Mouse (Mus musculus) limb, embryonic 15.5 days (tissue): Measurements from ENCODE around the gene Klf2. TPM values are rescaled to one million over a fixed set of nuclear protein-coding genes. Genes with fewer than 3 reads are reported as not detected.

Source experiments
- ATAC-seq: fragments of 200-750 bp; cut with Nextera tagmentation; 2 replicates; pipeline ENCODE4 v1.8.0; 2017; ENCODE audit warnings: low read depth, moderate TSS enrichment; ENCODE audit not compliant: insufficient number of reproducible peaks, low FRiP score, low TSS enrichment
- H3K27ac ChIP-seq: fragments of 300-500 bp; sonication (generic); 2 replicates; pipeline ENCODE4 v1.5.1; 2015; ENCODE audit warnings: moderate library complexity, mild to moderate bottlenecking, inconsistent platforms
- H3K27me3 ChIP-seq: fragments of 300-500 bp; sonication (generic); 2 replicates; pipeline ENCODE4 v1.6.1; 2015; ENCODE audit warnings: inconsistent platforms
- H3K36me3 ChIP-seq: fragments of 300-500 bp; sonication (generic); 2 replicates; pipeline ENCODE4 v1.6.1; 2015; ENCODE audit warnings: inconsistent platforms
- H3K4me1 ChIP-seq: fragments of 300-500 bp; sonication (generic); 2 replicates; pipeline ENCODE4 v1.6.1; 2015; ENCODE audit warnings: inconsistent platforms
- H3K4me2 ChIP-seq: fragments of 300-500 bp; sonication (generic); 2 replicates; pipeline ENCODE4 v1.6.1; 2015; ENCODE audit warnings: mild to moderate bottlenecking, inconsistent platforms
- H3K4me3 ChIP-seq: fragments of 300-500 bp; sonication (generic); 2 replicates; pipeline ENCODE4 v1.5.1; 2015; ENCODE audit warnings: mild to moderate bottlenecking, inconsistent platforms
- H3K9ac ChIP-seq: fragments of 300-500 bp; sonication (generic); 2 replicates; pipeline ENCODE4 v1.6.1; 2015; ENCODE audit warnings: inconsistent platforms
- H3K9me3 ChIP-seq: fragments of 300-500 bp; sonication (generic); 2 replicates; pipeline ENCODE4 v1.6.1; 2016; ENCODE audit warnings: inconsistent platforms
- WGBS: fragments of 180-500 bp; shearing (Covaris S2); methylation state at CpG from one replicate; pipeline ENCODE4 v1.1.7; 2015; 5-methylcytosine and 5-hydroxymethylcytosine counted together
- polyA plus RNA-seq: library from polyadenylated mRNA; unstranded; fragments of >200 nt; fragmentation: Nextera tagmentation; extraction: Ambion mirVana; gene quantifications from 2 replicates; pipeline ENCODE4 v1.2.1, GENCODE M21; 2015

Klf2 gene
- polyA plus RNA-seq, 1 experiment from 2014 or later = 16.3 TPM

DNA sequence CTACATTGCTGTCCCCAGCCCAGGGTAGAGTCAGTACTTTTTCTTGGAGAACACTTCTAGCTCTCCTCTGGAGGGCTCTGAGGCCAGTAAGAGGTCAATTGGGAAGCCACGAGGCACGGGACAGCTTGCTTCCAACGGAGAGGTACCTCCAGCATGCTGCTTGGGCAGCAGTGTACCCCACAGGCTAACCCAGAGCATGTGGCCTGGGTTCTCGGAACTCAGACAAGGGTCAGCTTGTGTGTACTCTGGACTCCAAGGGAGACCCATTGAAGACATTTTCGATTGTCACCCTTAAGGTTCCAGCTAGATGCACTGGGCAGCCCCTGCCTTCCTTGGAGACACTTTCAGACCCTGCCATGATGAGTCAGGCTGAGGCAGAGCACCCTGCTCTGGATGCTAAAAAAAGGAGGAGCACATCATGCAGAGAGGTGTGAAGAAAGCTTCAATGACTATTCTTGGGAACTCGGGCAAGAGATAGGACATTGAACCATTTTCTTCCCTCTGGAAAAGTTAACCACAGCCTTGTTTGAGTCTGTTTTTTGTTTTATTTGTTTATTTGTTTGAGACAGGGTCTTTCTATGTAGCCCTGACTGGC is 4.4 kb downstream of the Klf2 start:
- Histone ChIP-seq H3K4me2 (0 out of 2 replicates have a peak overlapping the region, but pooled peaks have one; percentile 94), H3K27me3 (peaks cover 25% of the 10 kb centered on the region), H3K4me3 (no peak overlapping the region), H3K9ac (no peak overlapping the region), H3K9me3 (no peaks in the 10 kb centered on the region), H3K36me3 (peaks cover 3% of the 10 kb centered on the region; the same call in 1 of the 2 replicates), H3K4me1 (peaks cover 41% of the 10 kb centered on the region), H3K27ac (no peak overlapping the region)
- WGBS = 54% methylated on average over 6 of the region's 6 CpGs
- ATAC-seq = no peak

GRCm38 (mm10) chr8:72324036-72324706 is 5.3 kb downstream of the Klf2 start:
- H3K4me3 ChIP-seq = no peak overlapping the region
- H3K4me2 ChIP-seq = no peak overlapping the region
- 83% methylated on average over 10 of the region's 10 CpGs for WGBS
- no peak overlapping the region for H3K27ac ChIP-seq
- H3K27me3 ChIP-seq = peaks cover 22% of the 10 kb centered on the region
- no peak for ATAC-seq
- peaks cover 3% of the 10 kb centered on the region; the same call in 1 of the 2 replicates for H3K36me3 ChIP-seq
- H3K9me3 ChIP-seq = no peaks in the 10 kb centered on the region
- peaks cover 38% of the 10 kb centered on the region for H3K4me1 ChIP-seq
- H3K9ac ChIP-seq = no peak overlapping the region

DNA sequence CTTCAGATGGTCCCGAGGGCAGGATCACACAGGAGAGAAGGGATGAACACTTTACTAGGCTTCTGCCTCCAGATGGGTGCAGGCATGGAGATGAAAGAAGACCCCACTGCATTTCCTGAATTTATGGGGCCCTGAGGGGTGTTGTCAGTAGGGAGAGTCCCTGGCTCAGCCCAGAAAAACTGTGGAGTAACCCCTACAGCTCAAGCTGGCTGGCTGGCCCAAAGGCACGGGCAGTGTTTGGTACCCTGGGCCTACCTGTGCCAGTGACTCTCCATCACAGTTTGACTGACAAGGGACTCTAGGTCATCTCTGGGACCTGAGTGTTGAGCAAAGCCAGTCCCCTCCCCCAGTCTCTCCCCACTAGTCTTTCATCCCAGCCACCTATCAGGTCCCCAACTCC is 5.9 kb downstream of the Klf2 start:
- Histone ChIP-seq H3K9ac (no peak overlapping the region), H3K4me3 (no peak overlapping the region), H3K4me2 (no peak overlapping the region), H3K9me3 (no peaks in the 10 kb centered on the region), H3K27ac (no peak overlapping the region), H3K27me3 (peaks cover 16% of the 10 kb centered on the region), H3K36me3 (peaks cover 3% of the 10 kb centered on the region; the same call in 1 of the 2 replicates), H3K4me1 (peaks cover 33% of the 10 kb centered on the region)
- no peak for ATAC-seq
- 34% methylated on average over 2 of the region's 2 CpGs for WGBS

- H3K9me3 ChIP-seq = no peaks in the 10 kb centered on the region
- H3K36me3 ChIP-seq = no peaks in the 10 kb centered on the region
- no peaks in the 10 kb centered on the region for H3K27me3 ChIP-seq
- H3K4me3 ChIP-seq = no peak overlapping the region
- H3K9ac ChIP-seq = no peak overlapping the region
- no peak for ATAC-seq
- no peaks in the 10 kb centered on the region for H3K4me1 ChIP-seq
- no peak overlapping the region for H3K4me2 ChIP-seq
- 89% methylated on average over 3 of the region's 3 CpGs for WGBS
- no peak overlapping the region for H3K27ac ChIP-seq
These were observed 10.3 kb downstream of the Klf2 start for GRCm38 (mm10) chr8:72329116-72329515.

DNA sequence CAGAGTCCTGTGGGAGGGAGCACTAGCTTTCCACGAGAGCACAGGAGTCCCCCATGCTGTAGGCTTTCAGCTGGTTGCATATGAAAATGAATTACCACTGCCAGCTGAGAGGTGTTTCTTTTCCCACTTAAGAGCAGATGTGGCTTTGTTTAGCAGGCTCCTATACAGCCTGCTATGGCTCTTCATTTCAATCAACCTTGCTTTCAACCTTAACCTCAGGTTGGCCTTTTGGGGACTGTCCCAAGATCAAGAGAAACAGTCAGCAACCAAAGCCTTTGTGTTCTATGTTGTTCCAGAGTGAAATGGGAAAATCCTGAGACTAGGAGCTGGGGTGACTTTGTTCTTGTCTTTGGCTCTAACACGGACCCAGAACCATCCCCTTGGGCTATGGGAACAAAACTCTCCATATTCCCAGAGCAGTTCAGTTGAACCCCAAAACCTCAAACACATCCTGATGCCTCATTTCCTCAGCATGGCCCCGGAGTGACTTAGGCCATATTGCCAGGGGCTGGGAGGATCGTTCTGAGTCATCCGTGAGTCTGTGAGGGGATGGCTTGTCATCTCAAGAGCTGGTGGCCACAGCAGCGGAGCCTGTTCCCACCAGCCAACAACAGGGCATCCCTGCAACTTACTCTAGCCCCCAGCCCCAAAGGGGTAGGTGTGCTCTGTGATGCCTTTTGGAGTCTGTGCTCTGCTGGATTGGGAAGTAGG is 12.1 kb downstream of the Klf2 start:
- Histone ChIP-seq H3K27me3 (no peaks in the 10 kb centered on the region), H3K27ac (no peak overlapping the region), H3K36me3 (peaks cover 10% of the 10 kb centered on the region), H3K4me2 (no peak overlapping the region), H3K9me3 (no peaks in the 10 kb centered on the region), H3K4me3 (no peak overlapping the region), H3K9ac (no peak overlapping the region), H3K4me1 (no peaks in the 10 kb centered on the region)
- WGBS = 72% methylated on average over 6 of the region's 6 CpGs
- ATAC-seq = no peak

DNA sequence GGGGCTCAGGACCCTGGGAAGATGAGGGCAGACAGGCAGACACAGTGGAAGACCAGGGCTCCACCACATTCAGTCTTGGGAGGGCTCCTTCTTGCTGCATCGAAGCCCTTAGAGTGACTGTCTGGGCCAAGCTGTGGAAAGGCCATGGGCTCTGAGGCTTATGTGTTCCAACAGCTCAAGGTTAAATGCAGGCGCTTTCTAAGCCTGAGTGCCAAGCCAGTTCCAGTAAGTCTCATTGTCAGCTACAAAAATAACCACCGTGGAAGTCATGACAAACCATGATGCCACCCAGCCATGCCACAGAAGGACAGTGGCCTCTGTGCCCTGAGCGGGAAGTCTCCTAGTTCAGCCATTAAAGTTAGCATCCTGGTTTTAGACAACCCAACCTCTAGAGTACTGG is 12.8 kb downstream of the Klf2 start:
- no peak for ATAC-seq
- Histone ChIP-seq H3K27ac (no peak overlapping the region), H3K27me3 (no peaks in the 10 kb centered on the region), H3K4me1 (no peaks in the 10 kb centered on the region), H3K36me3 (peaks cover 14% of the 10 kb centered on the region), H3K9ac (no peak overlapping the region), H3K4me3 (no peak overlapping the region), H3K4me2 (no peak overlapping the region), H3K9me3 (no peaks in the 10 kb centered on the region)
- 86% methylated on average over 4 of the region's 4 CpGs for WGBS

GRCm38 (mm10) chr8:72333429-72334143 is 14.8 kb downstream of the Klf2 start:
- ATAC-seq = no peak
- 42% methylated on average over 3 of the region's 3 CpGs for WGBS
- no peak overlapping the region for H3K4me3 ChIP-seq
- H3K4me2 ChIP-seq = no peak overlapping the region
- H3K27ac ChIP-seq = no peak overlapping the region
- H3K36me3 ChIP-seq = peaks cover 30% of the 10 kb centered on the region
- H3K9me3 ChIP-seq = no peaks in the 10 kb centered on the region
- no peaks in the 10 kb centered on the region for H3K27me3 ChIP-seq
- no peak overlapping the region for H3K9ac ChIP-seq
- H3K4me1 ChIP-seq = no peaks in the 10 kb centered on the region

DNA sequence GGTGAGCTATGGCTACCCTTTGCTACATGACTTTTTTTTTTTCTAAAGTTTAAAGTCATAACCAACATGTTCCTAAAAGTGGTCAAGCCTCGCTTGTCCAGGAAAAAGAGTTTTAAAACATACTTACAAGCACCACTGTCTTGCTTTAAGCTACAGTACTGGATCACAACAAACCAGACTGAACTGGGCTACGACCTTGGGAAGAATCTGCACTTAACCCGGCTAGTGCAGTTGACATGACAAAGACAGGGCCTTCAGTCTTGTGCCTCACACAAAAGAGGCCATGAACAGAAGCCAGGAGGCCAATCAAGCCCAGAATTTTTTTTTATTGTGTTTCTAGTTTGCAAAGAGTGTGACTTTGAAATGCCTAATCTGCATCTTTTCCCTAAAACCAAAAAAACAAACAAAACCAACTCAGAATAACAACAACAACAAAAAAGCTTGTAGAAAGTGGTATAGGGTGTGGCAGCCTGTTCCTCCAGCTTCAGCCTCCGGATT is 15.4 kb downstream of the Klf2 start:
- no peaks in the 10 kb centered on the region for H3K9me3 ChIP-seq
- no peak overlapping the region for H3K4me3 ChIP-seq
- no peaks in the 10 kb centered on the region for H3K27me3 ChIP-seq
- no peak overlapping the region for H3K9ac ChIP-seq
- H3K4me1 ChIP-seq = no peaks in the 10 kb centered on the region
- H3K4me2 ChIP-seq = no peak overlapping the region
- ATAC-seq = no peak
- 79% methylated on average over 4 of the region's 4 CpGs for WGBS
- peaks cover 36% of the 10 kb centered on the region for H3K36me3 ChIP-seq
- no peak overlapping the region for H3K27ac ChIP-seq

GRCm38 (mm10) chr8:72336273-72336672 is 17.4 kb downstream of the Klf2 start:
- Histone ChIP-seq H3K36me3 (peaks cover 57% of the 10 kb centered on the region), H3K4me2 (no peak overlapping the region), H3K27ac (no peak overlapping the region), H3K4me3 (no peak overlapping the region), H3K4me1 (no peaks in the 10 kb centered on the region), H3K9me3 (no peaks in the 10 kb centered on the region), H3K9ac (no peak overlapping the region), H3K27me3 (no peaks in the 10 kb centered on the region)
- WGBS = 77% methylated on average over 2 of the region's 2 CpGs
- no peak for ATAC-seq

DNA sequence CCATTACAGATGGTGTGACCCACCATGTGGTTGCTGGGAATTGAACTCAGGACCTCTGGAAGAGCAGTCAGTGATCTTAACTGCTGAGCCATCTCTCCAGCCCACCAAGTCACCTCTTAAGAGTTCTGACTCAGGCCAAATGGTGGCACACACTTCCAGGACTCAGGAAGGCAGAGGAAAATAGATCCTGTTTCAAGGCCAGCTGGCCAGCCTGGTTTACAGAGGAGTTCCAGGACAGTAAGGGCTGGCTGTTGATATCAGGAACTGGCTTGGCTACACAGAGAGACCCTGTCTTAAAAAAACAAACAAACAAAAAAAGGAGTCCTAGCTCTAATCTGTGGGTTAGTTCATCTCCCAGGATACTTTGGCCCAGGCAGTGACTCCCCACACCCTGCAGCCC is 18.2 kb downstream of the Klf2 start:
- no peak overlapping the region for H3K4me2 ChIP-seq
- no peak for ATAC-seq
- no peaks in the 10 kb centered on the region for H3K4me1 ChIP-seq
- H3K36me3 ChIP-seq = peaks cover 65% of the 10 kb centered on the region
- no peak overlapping the region for H3K4me3 ChIP-seq
- no peaks in the 10 kb centered on the region for H3K27me3 ChIP-seq
- H3K9ac ChIP-seq = no peak overlapping the region
- H3K27ac ChIP-seq = no peak overlapping the region
- no peaks in the 10 kb centered on the region for H3K9me3 ChIP-seq

DNA sequence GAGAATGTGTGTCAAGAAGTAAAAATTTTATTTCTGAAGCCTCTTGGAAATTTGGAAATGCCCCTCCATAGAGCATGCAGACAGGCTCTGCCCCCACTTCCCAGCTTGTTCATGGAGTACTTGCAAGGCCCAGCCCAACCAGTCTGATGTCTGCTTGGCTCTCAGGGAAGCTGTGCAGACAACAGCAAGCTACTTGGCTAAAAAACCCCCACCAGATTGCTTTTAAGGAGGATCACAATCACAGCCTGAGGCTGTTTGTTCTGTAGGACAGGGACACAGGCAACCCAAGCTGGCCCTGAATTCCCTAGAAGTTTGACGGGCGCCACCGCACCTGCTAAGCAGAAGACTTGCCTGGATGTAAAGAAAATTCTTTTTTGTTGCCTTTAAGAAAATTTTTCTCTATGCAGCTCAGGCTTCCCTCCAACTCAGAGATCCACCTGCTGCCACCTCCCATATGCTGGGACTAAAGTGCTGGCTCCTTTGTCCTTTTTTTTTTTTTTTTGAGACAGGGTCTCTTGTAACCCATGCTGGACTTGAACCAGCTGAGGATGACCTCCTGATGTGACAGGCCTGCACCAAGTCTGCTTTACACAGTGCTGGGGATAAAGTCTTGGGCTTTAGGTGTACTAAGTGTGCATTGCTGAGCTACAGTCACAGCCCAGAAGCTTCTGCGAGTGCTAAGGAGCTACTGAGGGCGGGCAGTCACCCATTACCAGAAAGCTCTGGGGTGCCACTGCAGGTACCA is 23.9 kb downstream of the Klf2 start:
- H3K27ac ChIP-seq = no peak overlapping the region
- no peak overlapping the region for H3K4me2 ChIP-seq
- no peaks in the 10 kb centered on the region for H3K27me3 ChIP-seq
- no peaks in the 10 kb centered on the region for H3K4me1 ChIP-seq
- H3K9ac ChIP-seq = no peak overlapping the region
- peaks cover 88% of the 10 kb centered on the region for H3K36me3 ChIP-seq
- WGBS = 90% methylated on average over 5 of the region's 5 CpGs
- H3K9me3 ChIP-seq = no peaks in the 10 kb centered on the region
- H3K4me3 ChIP-seq = no peak overlapping the region
- no peak for ATAC-seq
